Mouse (Mus musculus): Measurements from ENCODE around the gene Lgalsl.

The Lgalsl gene

DNA sequence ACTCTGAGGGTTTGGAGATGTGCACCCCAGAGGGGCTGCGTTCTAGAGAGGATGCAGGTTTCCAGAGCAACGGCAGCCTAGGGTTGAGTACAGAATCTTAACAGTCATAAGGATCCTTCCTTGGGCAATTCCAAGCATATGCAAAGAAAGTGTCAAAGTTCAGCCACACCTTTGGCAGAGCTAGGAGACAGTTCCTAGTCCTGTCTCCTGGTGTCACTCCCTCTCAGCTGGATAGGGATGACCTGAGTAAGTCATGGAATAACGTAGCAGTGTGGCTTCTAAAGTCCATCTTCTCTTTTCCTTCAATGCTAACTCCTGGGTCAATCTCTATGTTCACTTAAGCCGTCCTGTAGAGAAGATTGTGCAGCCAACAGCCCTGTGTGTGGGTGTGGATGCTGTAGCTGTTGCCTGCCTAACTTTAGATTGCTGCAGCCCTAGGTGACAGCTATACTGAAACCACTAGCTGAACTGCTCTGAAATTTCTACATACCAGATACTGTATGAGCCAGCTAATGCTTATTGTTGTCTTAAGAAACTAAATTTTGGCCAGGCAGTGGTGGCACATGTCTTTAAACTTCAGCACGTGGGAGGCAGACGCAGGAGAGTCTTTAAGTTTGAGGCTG lies 16.8 kb downstream of the Lgalsl start:
- H3K36me3 ChIP-seq (ENCODE audit: insufficient read depth, low read length): no peaks in the 10 kb centered on the region
- H3K4me1 ChIP-seq (replicated peaks; ENCODE audit: low read depth, low read length): no peaks in the 10 kb centered on the region
- peaks cover 3% of the 10 kb centered on the region; the same call in 1 of the 2 replicates for H3K27me3 ChIP-seq (ENCODE audit: insufficient read depth, low read length)
- TF ChIP-seq POU5F1 (IDR thresholded peaks at IDR 0.05; ENCODE audit: borderline replicate concordance, low read length) (no peak), CTCF (conservative IDR thresholded peaks at IDR 0.05; ENCODE audit: low read length) (no peak), NANOG (IDR thresholded peaks at IDR 0.05; ENCODE audit: borderline replicate concordance, low read length) (no peak)
- no peak overlapping the region for H3K4me3 ChIP-seq (replicated peaks; ENCODE audit: low read length)
- peaks cover 14% of the 10 kb centered on the region for H3K9me3 ChIP-seq (ENCODE audit: low read length)

DNA sequence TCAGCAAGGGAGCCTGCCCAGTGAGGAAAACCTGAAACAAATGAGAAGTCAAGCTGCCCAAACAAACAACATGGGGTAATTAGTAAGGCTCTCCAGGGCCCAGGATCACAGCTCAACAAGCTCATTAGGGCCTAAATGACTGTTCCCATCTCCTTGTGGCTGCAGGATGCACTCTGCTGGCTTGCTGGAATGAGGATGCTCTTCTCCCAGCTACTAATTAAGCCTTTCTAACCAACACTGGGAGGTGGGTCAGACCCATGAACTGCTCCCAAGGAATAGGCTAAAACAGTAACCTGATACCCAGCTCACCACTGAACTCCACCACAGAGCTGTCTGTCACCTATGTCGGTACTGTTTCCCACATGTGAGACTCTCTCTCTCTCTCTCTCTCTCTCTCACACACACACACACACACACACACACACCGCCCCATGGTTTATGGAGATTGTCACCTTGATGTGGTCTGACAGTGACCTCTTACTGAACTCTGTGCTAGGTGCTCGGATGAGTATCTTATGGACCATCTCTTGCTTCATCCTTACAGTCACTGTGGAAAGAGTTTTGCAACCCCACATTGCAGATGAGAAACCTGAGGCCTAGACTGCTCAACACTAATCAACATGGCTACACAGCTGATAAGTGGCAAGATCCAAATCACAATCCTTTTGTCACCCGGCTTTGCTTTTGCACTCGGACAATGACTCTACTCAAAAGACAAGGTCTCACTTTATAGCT lies 18.5 kb downstream of the Lgalsl start:
- no peak for TF ChIP-seq CTCF (conservative IDR thresholded peaks at IDR 0.05; ENCODE audit: low read length)
- TF ChIP-seq NANOG (IDR thresholded peaks at IDR 0.05; ENCODE audit: borderline replicate concordance, low read length): no peak
- no peak for TF ChIP-seq POU5F1 (IDR thresholded peaks at IDR 0.05; ENCODE audit: borderline replicate concordance, low read length)
- Histone ChIP-seq H3K27me3 (ENCODE audit: insufficient read depth, low read length) (peaks cover 3% of the 10 kb centered on the region; the same call in 1 of the 2 replicates), H3K4me1 (replicated peaks; ENCODE audit: low read depth, low read length) (no peaks in the 10 kb centered on the region), H3K4me3 (replicated peaks; ENCODE audit: low read length) (no peak overlapping the region), H3K36me3 (ENCODE audit: insufficient read depth, low read length) (no peaks in the 10 kb centered on the region), H3K9me3 (ENCODE audit: low read length) (peaks cover 14% of the 10 kb centered on the region)

DNA sequence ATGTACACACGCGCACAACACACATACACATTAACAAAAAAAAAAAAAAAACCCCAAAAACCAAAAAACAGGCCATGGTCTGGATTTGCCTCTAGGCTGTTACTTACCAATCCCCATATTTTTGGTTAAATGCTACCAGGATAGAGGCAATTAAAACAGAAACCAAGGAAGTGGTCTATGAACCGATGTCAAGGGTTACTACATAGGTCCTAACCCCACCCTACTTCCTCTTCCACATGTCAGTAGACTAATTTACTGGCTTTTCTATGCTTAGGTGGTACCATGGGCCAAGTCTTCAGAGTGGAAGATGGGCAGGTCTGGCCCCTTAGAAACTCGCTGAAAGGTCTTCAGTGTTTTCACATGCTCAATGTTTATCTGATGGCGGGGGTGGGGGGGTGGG lies 24.2 kb downstream of the Lgalsl start:
- Histone ChIP-seq H3K9me3 (ENCODE audit: low read length) (no peaks in the 10 kb centered on the region), H3K36me3 (ENCODE audit: insufficient read depth, low read length) (no peaks in the 10 kb centered on the region), H3K4me3 (replicated peaks; ENCODE audit: low read length) (no peak overlapping the region), H3K27me3 (ENCODE audit: insufficient read depth, low read length) (peaks cover 3% of the 10 kb centered on the region; the same call in 1 of the 2 replicates), H3K4me1 (replicated peaks; ENCODE audit: low read depth, low read length) (no peaks in the 10 kb centered on the region)
- TF ChIP-seq POU5F1 (IDR thresholded peaks at IDR 0.05; ENCODE audit: borderline replicate concordance, low read length) (no peak), CTCF (conservative IDR thresholded peaks at IDR 0.05; ENCODE audit: low read length) (no peak), NANOG (IDR thresholded peaks at IDR 0.05; ENCODE audit: borderline replicate concordance, low read length) (no peak)

DNA sequence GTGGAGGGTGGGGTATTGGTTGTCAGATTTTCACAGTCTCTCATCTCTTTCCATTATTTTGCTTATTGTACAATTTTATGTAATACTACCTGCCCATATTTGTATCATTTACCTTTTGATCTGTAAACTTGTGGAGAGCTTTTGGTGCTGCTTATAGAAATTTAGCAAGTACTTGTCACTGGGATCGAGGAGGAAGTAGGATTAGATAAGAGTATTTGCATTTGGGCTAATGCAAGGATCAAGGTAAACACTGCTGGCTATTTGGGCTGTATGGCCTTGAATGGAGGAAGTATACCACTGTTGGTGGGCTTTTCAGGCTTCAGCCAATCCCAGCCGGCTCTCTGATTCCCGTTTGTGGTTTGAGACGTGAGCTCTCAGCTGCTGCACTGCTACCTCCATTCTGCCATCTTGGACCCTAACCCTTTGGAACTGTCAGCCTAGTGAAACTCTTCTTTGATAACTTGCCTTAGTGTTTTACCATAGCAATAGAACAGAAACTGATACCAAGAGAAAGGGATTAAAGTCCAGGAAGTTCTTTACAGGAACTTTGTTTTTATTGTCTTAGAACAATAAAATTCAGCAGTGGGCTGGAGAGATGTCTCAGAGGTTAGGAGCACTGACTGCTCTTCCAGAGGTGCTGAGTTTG lies 25.1 kb downstream of the Lgalsl start:
- peaks cover under 1% of the 10 kb centered on the region; the same call in 1 of the 2 replicates for H3K27me3 ChIP-seq (ENCODE audit: insufficient read depth, low read length)
- no peaks in the 10 kb centered on the region for H3K36me3 ChIP-seq (ENCODE audit: insufficient read depth, low read length)
- H3K4me3 ChIP-seq (replicated peaks; ENCODE audit: low read length): no peak overlapping the region
- TF ChIP-seq CTCF (conservative IDR thresholded peaks at IDR 0.05; ENCODE audit: low read length) (no peak), NANOG (IDR thresholded peaks at IDR 0.05; ENCODE audit: borderline replicate concordance, low read length) (no peak)
- H3K4me1 ChIP-seq (replicated peaks; ENCODE audit: low read depth, low read length): no peaks in the 10 kb centered on the region
- H3K9me3 ChIP-seq (ENCODE audit: low read length): no peaks in the 10 kb centered on the region

DNA sequence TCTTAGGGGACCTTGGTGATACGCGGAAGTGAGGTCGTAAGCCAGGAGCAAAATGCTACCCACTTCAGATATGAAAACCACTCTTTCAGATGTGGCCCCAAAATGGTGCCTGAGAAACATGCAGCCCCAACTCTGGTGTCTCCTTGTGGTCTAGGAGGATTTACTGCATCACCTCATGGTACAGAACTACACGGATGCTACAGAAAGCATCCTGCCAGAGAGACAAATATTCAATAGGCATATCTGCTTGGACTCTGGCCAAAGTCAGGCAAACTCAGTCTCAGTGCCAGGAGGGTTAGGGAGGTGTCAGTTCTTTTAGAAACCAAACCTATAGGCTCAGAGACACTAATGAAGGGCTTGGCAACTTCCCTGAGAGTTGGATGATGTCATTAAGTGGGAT lies 26.4 kb downstream of the Lgalsl start:
- no peaks in the 10 kb centered on the region for H3K36me3 ChIP-seq (ENCODE audit: insufficient read depth, low read length)
- TF ChIP-seq CTCF (conservative IDR thresholded peaks at IDR 0.05; ENCODE audit: low read length) (no peak), POU5F1 (IDR thresholded peaks at IDR 0.05; ENCODE audit: borderline replicate concordance, low read length) (no peak), NANOG (IDR thresholded peaks at IDR 0.05; ENCODE audit: borderline replicate concordance, low read length) (no peak)
- peaks cover 9% of the 10 kb centered on the region for H3K27me3 ChIP-seq (ENCODE audit: insufficient read depth, low read length)
- H3K4me1 ChIP-seq (replicated peaks; ENCODE audit: low read depth, low read length): no peaks in the 10 kb centered on the region
- no peak overlapping the region for H3K4me3 ChIP-seq (replicated peaks; ENCODE audit: low read length)
- H3K9me3 ChIP-seq (ENCODE audit: low read length): no peaks in the 10 kb centered on the region

DNA sequence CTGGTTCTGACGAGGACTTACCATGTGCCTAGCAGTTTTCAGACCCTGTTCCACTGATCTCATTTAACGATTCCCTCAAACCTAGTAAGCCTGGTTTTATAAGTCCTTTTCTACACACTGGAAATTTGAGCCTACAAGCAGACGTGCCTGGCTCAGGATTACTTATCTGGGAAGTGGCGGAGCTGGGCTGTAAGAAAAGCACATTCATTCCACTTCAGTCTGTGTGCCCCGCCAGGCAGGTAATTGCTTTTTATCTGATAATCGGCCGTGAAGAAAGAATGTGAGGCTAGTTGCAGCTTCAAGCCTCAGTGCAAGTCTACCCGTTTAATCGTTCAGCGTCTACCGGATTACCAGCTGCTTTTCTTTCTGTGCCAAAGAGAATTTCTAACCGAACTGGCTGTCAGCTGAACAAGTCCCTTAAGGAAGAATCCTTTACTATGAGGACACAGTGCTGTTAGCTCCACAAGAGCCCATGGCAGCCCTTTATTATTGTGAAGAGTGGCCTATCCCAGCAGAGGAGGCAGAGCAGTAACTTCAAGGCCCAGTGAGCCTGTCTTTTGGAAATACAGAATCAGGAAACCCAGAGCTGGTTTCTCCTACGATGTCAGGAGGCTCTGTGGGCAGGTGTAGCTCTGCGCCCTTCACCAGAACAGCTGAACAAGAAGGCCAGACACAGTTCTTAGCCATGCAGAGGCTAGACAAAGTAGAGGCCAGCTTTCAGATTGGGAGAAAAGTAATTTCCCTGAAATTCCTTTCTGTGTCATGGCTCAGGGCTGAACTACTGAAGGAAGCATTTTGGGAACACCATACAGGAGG lies 30.4 kb downstream of the Lgalsl start:
- peaks cover 7% of the 10 kb centered on the region for H3K9me3 ChIP-seq (ENCODE audit: low read length)
- peaks cover 19% of the 10 kb centered on the region for H3K27me3 ChIP-seq (ENCODE audit: insufficient read depth, low read length)
- H3K4me3 ChIP-seq (replicated peaks; ENCODE audit: low read length): no peak overlapping the region
- no peaks in the 10 kb centered on the region for H3K36me3 ChIP-seq (ENCODE audit: insufficient read depth, low read length)
- no peaks in the 10 kb centered on the region for H3K4me1 ChIP-seq (replicated peaks; ENCODE audit: low read depth, low read length)
- TF ChIP-seq POU5F1 (IDR thresholded peaks at IDR 0.05; ENCODE audit: borderline replicate concordance, low read length) (no peak), CTCF (conservative IDR thresholded peaks at IDR 0.05; ENCODE audit: low read length) (no peak), NANOG (IDR thresholded peaks at IDR 0.05; ENCODE audit: borderline replicate concordance, low read length) (no peak)

DNA sequence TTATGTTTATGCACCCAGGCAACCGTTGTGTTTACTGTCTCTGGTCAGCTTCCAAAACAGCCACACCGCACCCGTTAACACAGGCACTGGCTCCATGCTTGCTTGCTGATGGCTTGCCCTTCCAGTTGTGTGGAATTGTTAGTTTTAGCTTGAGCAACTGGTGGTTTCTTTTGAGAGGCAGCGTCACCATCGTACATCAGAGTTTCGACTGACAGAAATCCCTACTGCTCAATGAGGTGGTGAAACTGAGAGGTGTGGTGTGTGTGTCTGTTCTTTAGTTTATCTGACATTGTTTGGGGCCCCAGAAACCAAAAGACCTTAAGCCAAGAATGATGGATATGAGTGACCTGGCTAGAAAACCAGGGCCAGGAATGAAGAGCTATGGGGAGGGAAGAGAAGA lies 33.0 kb downstream of the Lgalsl start:
- peaks cover 7% of the 10 kb centered on the region; the same call in 1 of the 2 replicates for H3K4me1 ChIP-seq (replicated peaks; ENCODE audit: low read depth, low read length)
- H3K36me3 ChIP-seq (ENCODE audit: insufficient read depth, low read length): no peaks in the 10 kb centered on the region
- no peak for TF ChIP-seq POU5F1 (IDR thresholded peaks at IDR 0.05; ENCODE audit: borderline replicate concordance, low read length)
- TF ChIP-seq CTCF (conservative IDR thresholded peaks at IDR 0.05; ENCODE audit: low read length): no peak
- no peak for TF ChIP-seq NANOG (IDR thresholded peaks at IDR 0.05; ENCODE audit: borderline replicate concordance, low read length)
- H3K4me3 ChIP-seq (replicated peaks; ENCODE audit: low read length): no peak overlapping the region
- peaks cover 19% of the 10 kb centered on the region for H3K27me3 ChIP-seq (ENCODE audit: insufficient read depth, low read length)
- H3K9me3 ChIP-seq (ENCODE audit: low read length): peaks cover 7% of the 10 kb centered on the region

DNA sequence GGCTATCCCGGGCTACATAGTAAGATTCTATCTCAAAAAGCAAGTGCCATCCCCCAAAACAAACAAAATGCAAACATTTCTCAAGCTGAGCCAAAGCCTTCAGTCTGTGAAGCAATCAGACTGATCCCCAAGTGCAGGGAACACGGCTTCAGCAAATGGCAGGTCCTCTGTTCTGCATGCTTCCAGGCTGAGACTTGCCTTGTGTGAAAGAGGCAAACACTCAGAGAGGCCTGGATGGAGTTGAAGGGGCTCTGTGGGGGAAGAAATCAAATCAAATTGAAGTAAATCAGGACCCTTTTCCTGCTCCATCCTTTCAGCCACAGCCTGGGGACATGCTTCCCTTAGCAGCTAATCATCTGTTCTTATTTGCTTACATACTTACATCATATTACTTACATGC lies 35.4 kb downstream of the Lgalsl start:
- H3K4me1 ChIP-seq (replicated peaks; ENCODE audit: low read depth, low read length): peaks cover 7% of the 10 kb centered on the region; the same call in 1 of the 2 replicates
- no peaks in the 10 kb centered on the region for H3K36me3 ChIP-seq (ENCODE audit: insufficient read depth, low read length)
- H3K4me3 ChIP-seq (replicated peaks; ENCODE audit: low read length): no peak overlapping the region
- H3K9me3 ChIP-seq (ENCODE audit: low read length): peaks cover 7% of the 10 kb centered on the region
- no peak for TF ChIP-seq CTCF (conservative IDR thresholded peaks at IDR 0.05; ENCODE audit: low read length)
- no peak for TF ChIP-seq NANOG (IDR thresholded peaks at IDR 0.05; ENCODE audit: borderline replicate concordance, low read length)
- no peak for TF ChIP-seq POU5F1 (IDR thresholded peaks at IDR 0.05; ENCODE audit: borderline replicate concordance, low read length)
- peaks cover 20% of the 10 kb centered on the region for H3K27me3 ChIP-seq (ENCODE audit: insufficient read depth, low read length)
